Mouse (Mus musculus): ENCODE results near the gene Zfp384.

Zfp384 gene

GRCm38 (mm10) chr6:125071170-125071895 is 62.4 kb downstream of the Zfp384 start:
- in situ Hi-C loops (cut with MboI; ENCODE audit: unreplicated experiment in 2 of 2), result loop anchor here in 1 of 2 experiments (10.0 kb wide), 2 partner anchors 167 to 327 kb away; partner anchors contain the start of gene Grcc10

DNA sequence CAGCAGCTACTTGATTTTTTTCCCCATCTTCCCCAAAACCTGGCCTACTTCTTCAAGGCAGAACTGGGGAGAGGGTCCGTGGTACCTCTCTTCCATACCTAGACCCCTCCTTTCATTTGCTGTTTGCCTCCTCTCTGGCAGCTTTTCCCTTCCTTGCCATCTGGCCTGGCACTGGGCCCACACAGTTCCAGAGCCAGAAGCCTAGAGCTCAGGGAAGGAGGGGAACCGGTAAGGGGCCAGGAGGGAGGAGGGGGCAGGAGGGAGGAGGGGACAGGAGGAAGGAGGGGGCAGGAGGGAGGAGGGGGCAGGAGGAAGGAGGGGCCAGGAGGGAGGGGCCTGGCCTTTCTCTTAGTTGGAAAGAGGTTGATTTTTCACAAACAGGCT is 62.9 kb downstream of the Zfp384 start:
- in situ Hi-C loops (cut with MboI; ENCODE audit: unreplicated experiment in 2 of 2), result loop anchor here in 1 of 2 experiments (10.0 kb wide), 2 partner anchors 167 to 327 kb away; partner anchors contain the start of gene Grcc10

DNA sequence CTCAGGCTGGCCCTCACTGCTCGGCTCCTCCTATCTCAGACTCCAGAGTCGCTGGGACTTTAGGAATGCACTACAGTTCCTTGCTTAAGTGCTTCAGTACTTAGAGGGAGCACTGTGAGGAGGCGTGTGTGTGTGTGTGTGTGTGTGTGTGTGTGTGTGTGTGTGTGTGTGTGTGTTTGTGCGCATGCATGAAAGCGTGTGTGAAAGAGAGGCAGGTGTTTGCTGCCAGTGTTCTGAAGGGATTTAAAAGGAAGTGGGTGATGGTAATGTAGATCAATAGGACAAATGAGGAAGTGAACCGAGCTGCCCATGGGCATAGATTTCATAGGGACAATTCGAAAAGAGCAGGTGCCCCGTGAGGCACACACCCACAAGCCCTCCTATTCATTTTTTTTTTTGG is 64.9 kb downstream of the Zfp384 start:
- in situ Hi-C loops (cut with MboI; ENCODE audit: unreplicated experiment in 2 of 2), result loop anchor here in 1 of 2 experiments (10.0 kb wide), 2 partner anchors 169 to 329 kb away; partner anchors contain the start of gene Grcc10

DNA sequence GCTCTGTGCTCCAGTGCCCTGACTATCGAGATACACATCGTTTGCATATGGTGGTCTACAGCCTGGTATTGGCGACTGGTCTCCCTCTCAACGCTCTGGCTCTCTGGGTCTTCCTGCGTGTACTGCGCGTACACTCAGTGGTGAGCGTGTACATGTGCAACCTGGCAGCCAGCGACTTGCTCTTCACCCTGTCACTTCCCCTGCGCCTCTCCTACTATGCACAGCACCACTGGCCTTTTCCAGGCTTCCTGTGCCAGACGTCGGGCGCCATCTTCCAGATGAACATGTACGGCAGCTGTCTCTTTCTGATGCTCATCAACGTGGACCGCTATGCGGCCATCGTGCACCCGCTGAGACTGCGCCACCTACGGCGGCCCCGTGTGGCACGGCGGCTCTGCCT is 72.4 kb downstream of the Zfp384 start:
- in situ Hi-C loops (cut with MboI; ENCODE audit: unreplicated experiment in 2 of 2), result loop anchor here (5.0 to 10.0 kb wide), 3 partner anchors 34 to 177 kb away; partner anchors contain the start of gene Acrbp (in 1 of the 2)

DNA sequence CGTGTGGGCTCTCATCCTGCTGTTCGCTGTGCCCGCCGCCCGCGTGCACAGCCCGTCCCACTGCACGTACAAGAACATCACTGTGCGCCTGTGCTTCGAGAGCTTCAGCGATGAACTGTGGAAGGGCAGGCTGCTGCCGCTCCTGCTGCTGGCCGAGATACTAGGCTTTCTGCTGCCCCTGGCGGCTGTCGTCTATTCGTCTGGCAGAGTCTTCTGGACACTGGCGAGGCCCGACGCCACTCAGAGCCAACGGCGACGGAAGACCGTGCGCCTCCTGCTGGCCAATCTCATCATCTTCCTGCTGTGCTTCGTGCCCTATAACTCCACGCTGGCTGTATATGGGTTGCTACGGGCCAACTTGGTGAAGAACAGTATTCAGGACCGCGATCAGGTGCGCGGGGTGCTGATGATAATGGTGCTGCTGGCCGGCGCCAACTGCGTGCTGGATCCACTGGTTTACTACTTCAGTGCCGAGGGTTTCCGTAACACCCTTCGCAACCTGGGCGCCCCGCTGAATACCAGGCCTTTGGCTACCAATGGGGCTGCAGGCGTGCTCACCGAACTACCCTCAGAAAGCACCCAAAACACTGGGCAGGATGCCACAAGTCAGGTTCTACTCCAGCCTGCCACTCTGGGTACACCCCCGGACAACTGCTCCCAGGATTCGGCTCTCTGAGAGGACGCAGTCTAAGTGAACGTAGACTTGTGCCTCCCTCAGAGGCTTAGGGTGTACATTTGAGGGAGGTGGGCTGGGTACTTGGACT is 73.0 kb downstream of the Zfp384 start:
- in situ Hi-C loops (cut with MboI; ENCODE audit: unreplicated experiment in 2 of 2), result loop anchor here (5.0 to 10.0 kb wide), 3 partner anchors 35 to 177 kb away; partner anchors contain the start of gene Acrbp (in 1 of the 2)

DNA sequence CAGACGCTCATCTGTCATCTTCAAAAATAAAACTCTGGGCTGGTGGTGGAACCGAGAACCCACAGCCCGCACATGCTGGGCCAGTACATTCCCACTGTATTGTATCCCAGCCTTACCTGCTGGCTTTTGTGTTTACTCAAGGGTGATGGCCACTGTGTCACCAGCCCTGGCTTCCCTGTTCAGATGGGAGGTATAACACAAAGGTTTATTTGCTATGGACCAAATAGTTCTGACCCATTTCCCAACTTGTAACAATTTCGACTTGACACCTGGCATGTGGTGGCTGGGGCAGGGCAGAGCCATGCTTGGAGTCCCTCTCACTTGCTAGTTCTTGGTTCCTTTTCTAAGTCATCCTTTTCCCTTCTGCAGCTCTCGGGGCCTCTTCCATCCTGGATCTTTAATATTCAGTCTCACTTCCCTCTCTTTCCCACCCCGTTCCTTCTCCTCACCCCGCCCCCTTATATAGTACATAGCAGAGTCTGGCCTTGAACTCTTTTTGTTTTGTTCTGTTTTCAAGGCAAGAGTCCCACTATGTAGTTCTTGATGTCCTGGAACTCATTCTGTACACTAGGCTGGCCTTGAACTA is 73.9 kb downstream of the Zfp384 start:
- in situ Hi-C loops (cut with MboI; ENCODE audit: unreplicated experiment in 2 of 2), result loop anchor here (5.0 to 10.0 kb wide), 3 partner anchors 36 to 178 kb away; partner anchors contain the start of gene Acrbp (in 1 of the 2)

DNA sequence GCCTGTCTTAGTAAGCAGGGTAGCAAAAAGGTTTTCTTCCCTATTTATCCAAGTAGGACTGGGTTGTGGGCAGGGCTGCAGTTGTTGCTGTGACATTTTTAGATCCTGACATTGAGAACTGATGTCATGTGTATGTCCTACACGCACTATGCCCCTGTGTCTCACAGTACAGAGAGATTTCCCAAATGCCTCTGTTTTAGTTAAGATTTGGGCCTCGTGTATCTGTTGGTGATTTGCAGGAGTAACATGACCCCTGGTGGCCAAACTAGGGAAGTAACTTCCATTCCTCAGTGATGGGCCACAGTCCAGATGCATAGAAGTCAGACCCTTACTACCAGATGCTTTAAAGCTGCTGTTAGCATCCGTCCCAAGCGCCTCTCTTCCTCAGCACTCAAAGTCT is 75.5 kb downstream of the Zfp384 start:
- in situ Hi-C loops (cut with MboI; ENCODE audit: unreplicated experiment in 2 of 2), result loop anchor here (5.0 to 10.0 kb wide), 3 partner anchors 37 to 180 kb away; partner anchors contain the start of gene Acrbp (in 1 of the 2)

Data from v-Abl transformed pro-B cells (cell line).